Mouse (Mus musculus) brain, adult 2 months (tissue): ENCODE results near the gene Clptm1.
"Not testable (repeated sequence)": the region's sequence is repeated elsewhere in the genome, so short reads cannot be mapped to it uniquely, and the experiment has no call there.

ENCODE experiments used
- DNase-seq: peaks from one replicate; pipeline ENCODE4 v3.0.0; 2011; ENCODE audit warnings: low read depth, low spot score

Gene Clptm1

DNA sequence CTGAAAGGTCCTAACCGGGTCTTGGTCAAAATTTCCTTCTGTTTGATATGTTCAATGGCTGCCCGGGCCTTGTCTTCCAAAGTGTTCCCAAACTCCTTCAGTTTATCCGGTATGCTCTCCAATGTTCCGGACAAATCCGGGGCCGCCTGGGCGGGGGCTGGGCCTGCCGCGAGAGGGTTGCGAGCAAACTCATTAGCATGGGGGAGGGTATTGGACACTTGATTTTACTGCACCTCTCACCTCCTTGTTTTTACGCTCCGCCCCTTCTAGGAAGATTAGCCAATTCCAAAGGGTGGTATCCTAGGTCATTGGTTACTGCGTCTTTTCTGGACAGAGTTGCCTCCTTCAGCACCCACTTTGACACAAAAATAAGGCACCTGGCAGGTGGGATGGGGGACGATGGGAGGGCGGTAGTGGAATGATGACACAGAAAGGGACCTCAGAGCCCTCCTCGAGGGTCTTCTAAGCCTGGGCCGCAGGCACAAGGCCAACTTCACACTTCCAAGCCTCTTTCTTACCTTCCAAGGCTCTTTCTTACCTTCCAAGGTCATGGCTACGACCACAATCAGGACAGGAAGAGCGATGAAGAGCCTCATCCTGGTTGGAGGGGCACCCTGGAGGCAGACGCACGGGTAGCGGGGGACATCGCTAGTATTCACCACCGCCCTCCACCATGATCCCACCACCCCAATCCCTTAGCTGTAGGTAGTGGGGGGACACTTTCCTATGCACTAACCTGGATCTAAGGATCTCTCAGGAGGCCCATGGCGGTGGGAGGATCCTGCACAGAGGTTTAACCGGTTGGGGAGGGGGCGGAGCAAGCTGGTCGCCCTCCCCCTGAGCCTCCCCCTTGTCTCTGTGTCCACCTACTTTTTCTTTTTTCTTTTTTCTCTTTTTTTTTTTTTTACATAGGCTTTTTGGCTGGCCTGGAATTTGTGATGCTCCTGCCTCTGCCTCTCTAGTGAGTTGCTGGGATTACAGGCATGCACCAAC lies 27.3 kb upstream of the Clptm1 start, which contains the start of gene Apoc1:
TSS of gene Apoc1 (minus strand) at position 788 of the 993 bp plus-strand sequence.
- no peak for DNase-seq

DNA sequence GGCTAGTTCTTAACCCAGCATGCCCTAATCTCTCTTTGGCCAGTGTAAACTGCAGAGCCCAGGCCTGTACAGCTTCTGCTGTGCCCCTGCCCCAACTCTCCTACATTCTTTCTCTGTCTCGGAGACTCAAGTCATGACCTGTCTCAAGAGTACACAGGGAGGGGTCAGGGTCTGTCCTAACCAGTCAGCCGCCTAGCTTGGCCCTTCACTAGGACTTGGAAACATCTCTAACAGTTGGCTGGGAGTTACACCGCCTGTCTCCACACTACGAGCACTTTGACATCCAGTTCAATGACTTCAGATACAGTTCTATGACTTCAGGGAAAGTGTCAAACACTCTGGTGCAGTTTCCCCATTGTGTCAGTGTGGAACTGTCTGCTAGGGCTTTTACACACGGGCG lies 26.6 kb upstream of the Clptm1 start:
- no peak for DNase-seq

DNA sequence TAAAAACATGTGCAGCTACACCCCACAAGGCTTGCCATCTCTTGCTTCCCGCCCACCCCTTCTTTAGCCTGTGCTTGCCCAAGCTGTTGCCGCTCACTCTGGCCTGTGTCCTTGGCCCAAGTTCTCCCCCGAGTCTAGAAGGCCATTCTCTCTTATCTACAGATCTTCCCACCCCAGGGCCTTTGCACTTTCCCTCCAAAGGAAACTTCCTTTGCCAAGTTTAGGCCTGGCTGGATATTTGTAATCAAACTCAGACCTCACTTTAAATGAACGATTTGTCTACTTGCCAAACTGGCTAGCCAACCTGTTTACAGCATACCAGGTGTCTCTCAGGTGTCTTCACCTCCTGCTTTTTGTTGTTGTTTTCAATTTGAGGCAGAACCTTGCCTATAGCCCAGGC lies 26.0 kb upstream of the Clptm1 start:
- DNase-seq = no peak

DNA sequence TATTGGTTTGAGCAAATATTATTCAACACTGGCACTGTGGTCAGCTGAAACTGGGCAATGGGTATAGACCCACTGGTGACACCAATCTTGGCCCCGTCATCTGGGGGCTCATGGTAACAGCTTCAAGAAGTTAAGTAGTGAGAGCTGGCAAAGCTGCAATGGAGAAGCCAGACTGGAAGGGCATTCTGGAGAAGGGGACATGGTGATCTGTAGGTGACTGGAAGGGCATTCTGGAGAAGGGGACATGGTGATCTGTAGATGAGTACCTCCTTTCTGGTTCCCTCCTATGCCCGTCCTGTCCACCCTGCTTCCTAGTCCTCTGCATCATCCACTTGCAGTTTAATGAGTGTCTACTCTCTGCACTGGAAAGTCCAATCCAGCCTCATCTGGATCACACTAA lies 23.8 kb upstream of the Clptm1 start:
- DNase-seq = no peak

DNA sequence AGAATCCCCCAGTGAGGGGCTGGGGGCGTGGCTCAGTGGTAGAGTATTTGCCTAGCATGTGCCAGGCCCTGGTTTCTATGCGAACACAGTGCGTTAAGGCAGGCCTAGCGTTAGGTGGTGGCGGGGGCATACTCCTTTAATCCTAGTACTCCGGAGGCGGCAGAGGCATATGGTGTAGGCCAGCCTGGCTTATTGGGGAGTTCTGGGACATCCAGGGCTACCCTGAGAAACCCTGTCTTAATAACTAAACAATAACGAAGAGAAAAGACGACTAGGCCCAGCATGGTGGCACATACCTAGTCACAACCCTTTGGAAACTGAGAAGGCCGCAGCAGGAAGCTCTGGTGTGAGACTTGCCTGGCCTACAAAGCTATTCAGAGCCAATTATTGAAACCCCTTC lies 23.3 kb upstream of the Clptm1 start:
- no peak for DNase-seq

DNA sequence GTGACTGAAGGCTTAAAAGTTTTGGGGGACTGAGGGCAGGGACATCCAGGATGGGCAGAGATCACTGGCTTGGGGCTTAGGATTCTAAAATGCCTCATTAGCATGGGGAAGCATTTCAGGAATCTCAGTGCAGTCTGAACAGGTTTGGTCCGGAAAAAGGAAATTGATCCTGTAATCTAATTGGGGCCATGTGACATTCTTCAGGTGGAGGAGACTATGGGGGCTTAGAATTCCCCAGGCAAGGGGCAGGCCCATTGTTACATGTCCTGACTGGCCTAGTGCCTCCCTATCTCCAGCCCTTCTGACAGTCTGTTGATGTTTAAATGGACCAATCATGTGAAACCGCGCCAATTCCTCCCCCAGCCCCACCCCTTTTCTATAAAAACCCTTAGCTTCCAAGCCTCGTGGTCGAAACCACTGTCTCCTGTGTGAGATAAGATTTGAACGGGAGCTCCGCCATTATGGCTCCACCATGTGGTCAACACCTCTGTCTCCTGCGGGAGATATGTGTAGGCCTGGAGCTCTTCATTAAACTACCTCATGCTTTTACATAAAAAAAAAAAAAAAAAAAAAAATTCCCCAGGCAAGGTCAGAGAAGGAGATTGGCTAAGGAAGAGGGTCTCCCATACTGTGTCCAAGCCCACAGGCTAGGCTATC lies 22.2 kb upstream of the Clptm1 start:
- not testable (repeated sequence) for DNase-seq

DNA sequence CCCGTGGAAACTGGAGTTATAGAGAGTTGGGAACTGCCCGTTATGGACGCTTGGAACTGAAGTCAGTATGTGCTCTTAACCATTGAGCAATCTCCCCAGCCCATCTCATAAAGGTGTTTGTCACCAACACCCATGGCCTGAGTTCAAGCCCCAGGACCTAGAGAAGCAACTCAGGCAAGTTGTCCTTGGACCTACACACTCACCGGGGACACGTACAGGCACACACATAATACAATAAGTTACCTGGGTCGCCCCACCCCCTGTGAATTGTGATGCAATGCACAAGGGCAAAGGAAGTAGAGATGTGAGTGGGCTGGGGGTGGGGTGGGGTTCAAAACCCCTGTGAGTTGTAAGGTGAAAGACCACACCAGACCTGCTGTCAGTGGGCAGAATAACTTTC lies 21.7 kb upstream of the Clptm1 start:
- no peak for DNase-seq

DNA sequence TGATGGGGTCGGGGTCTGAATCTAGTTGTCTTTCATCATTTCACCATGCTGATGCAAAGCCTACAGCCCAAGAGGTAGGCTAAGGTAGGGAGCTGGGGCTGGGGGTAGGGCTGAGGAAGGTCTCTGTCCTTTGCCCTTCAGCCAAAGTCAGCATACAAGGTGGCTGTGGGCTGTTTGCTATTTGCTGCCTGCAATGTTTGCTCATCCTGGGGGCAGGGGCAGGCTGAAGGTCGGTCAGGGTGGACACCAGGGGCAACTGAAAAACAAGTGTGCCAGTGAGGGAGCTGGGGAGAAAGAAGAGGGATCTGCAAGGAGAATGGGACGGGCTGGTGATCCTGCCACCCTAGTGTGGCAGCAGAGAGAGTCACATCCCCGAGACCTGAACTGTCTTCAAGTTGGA lies 20.5 kb upstream of the Clptm1 start:
- no peak for DNase-seq

DNA sequence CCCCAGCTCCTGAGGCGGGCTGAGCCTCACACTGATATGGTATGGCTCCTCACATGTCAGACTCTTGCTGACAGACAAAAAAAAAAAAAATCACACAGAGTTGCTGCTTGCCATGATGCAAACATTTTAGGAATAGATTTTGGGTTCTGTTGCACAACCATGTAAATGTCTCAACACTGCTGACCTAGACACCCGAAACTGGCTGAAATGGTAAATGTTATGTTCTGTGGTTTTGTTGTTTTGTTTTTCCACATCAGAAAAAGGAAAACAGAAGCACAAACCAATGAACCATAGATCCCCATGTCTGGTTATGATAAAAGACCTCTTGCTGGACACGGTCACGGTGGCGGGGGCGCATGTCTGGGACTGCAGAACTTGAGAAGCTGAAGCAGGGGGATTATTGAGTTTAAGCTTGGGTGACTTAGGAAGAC lies 19.0 kb upstream of the Clptm1 start:
- DNase-seq = no peak

DNA sequence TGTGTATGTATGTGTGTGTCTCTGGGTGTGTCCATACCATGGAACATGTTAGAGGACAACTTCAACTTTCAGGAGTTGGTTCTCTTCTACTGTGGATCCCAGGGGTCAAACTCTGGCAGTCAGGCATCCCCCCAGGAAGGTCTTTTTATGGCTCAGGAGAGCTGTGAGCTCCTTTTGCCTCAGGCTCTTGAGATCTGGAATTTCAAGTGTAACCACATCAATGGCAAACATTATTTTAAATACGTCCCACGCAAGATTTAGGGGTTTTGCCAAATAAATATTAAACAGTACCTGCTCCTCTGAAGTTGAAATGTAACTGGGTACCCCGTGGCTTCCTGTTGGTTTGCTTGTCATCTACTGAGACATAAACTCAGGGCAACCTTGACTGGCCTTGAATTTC lies 18.1 kb upstream of the Clptm1 start:
- no peak for DNase-seq

DNA sequence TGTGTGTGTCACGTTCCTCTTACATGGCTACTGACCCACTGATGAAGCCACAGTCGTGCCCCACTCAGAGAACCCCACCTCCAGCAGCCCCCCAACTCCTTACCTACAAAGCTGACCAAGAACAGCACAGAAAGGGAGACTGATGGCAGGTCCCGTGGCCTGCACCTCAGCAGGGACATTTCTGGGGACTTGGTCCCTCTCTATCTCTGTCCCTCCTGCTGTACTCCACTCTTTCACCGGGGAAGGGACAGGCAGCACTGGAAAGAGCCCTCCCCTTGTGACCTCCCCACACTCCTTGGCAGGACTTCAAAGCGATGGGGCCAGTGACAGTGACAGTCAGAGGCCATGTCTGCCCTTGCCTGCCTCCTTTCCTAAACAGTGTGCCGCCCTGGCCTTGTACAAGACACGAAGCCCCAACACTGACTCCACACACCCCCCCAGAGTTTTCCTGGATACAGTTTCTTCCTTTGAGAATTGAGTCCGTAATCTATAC lies 16.4 kb upstream of the Clptm1 start, which contains the start of the genes Gm44805 and Apoc4:
TSS of gene Gm44805 (minus strand) at position 222 of the 493 bp plus-strand sequence.
TSS of gene Apoc4 (minus strand) at position 278 of the 493 bp plus-strand sequence.
- DNase-seq = no peak

DNA sequence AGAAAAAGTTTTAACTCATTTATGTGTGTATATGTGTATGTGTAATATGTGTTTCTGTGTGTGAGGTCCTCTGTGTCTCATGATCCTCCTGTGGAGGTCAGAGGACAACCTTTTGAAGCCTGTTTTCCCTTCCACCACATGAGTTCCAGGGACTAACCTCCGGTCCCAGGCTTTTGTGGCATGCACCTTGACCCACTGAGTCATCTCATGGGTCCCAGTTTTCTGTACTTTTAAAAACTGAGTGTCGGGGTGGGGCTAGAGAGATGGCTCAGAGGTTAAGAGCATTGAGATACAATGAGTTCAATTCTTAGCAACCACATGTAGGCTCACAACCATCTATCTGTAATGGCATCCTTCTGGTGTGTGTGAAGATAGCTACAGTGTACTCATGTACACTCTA lies 15.9 kb upstream of the Clptm1 start:
- no peak for DNase-seq

DNA sequence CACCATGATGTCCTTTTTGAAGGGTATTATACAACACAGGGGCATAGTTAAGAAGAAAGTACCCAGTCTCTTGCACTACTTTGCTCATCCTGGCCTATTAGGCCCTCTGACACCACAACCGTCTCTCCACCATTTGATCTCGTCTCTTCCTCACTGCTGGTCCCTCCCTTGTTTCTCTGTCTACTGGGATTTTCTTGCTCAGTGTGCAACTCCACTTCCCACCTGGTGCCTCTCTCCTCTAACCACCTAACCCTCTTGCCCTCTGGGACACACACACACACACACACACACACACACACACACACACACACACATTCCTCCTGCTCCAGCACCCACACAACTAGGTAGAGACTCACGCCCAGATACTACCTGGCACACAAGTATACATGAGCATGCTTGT lies 14.1 kb upstream of the Clptm1 start:
- no peak for DNase-seq

DNA sequence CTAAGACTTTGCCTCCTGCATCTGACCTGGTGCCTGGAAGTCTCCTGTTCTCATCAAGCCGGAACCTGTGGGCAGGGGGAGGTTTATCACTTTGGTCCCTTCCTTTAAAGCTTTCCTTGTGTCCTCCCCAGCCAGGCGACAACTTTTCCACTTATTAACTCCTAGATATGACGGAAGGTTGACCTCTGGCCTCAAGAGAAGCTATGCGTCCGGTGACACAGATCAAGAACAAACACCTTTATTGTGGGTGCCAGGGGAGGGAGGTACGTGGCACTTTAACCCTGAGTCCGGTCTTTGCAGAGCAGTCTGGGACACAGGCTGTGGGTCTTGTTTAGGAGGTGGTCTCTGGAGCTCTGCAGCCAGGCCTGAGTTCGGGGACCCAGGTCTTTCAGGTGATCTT lies 13.0 kb upstream of the Clptm1 start, which contains the start of gene Apoc2:
TSS of gene Apoc2 (minus strand) at position 70 of the 400 bp plus-strand sequence.
- DNase-seq = no peak

DNA sequence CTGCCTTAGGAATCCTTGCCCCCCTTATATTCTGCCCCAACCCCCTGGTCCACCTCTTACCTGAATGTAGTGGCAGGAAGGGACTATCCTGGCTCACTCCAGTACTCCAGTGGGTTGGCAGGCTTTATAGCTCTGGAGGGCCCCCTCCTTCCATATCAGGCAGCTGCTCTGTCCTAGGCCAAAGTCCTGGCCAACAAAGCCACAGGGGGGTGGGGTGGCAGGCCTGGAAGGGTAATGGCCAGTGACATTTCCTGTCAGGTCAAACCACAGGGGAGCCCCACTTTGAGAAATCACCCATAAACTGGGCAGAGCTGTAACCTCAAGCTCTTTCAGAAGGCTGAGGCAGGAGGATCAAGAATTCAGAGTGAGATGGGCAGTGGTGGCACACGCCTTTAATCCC lies 11.8 kb upstream of the Clptm1 start:
- no peak for DNase-seq

DNA sequence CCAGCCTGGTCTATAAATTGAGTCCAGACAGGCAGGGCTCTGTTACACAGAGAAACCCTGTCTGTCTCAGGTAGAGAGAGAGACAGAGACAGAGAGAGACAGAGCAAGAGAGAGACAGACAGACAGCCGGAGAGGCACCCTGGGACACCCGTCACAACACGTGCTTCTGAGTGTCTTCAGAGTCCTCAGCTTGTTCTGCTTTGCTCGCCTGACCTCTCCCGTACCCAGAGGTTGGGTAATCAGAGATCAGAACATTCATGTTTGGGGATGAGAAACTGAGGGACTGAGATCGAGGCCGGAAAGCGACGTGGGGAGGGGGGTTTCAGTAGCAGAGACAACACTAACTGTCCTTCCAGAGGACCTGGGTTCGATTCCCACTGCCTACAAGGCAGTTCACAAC lies 11.0 kb upstream of the Clptm1 start:
- no peak for DNase-seq

DNA sequence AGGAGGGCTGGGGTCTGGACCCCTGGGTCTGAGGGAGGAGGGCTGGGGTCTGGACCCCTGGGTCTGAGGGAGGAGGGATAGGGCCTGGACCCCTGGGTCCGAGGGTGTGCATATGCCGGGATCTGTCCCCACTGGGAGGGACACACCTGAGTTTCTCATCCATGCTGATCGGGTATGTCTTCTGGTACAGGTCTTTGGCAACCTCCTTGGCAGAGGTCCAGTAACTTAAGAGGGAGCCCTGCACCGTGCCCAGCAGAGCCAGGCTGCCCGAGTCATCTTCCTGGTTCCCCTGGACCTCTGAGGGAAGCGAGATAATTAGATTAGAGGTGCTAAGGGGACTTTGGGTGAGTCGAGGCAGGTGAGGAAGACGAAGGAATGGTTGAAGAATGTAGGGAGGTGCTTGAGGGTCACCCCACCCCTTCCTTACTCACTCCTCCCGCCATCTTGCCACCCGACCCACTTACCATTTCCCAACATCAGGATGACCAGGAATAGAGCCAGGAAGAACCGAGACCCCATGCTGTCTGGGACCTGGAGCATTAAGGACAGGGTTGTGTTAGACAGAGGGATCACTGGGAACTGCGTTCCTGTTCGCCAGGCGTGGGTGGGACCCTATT lies 8.4 kb upstream of the Clptm1 start:
- DNase-seq = no peak

DNA sequence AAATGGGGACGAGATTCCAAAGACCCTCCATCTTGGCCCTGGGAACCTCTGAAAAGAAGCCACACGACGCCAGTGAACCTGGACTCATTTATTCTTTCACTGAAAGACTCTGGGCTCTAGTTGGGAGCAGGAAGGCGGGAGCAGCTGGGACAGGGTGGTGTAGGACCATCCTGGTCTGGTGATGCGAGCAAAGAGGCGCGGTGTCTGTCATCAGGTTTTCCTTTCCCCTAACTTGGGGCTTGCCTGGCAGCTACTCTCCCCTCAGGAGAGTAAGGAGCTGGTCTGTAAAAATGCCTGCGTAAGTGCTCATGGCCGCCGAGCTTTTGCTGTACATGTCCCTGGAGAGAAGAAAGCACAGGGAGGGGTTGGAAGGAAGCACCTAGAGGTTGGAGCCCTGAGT lies 6.7 kb upstream of the Clptm1 start:
- no peak for DNase-seq

DNA sequence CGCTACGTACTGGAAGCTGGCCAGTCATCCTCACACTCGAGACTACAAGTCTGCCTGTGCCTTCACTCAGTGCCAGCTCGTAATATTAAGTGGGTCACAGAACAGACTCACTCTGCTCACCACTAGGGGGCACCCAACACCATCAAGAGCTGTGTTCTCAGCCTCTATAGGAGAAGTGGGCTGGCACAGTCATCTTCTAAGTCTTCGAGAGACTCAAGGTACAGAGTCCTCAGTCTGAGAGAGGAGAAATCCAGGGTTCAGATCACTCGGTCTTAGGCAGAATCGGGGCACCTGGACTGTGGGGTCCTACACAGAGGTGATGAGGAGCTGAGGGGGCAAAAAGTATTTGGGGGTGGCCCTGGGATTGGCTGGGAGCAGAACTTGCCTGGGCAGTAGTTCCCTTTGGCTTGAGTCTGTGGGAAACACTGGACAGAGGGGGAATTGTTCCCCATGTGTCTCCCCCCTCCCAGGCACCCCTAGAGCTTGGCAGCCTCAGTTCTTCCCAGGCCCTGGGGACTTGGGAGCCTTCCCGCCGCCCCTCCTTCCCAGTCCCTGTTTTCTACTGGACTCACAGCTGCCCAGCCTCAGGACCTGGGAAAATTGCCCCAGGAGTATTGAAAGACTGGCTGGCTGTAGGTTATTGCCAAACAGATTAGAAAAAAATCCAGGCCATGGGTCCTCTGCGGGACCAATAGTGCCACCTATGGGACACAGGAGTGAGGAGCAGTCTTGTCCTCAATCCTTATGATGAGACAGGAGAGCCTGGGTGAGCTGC lies 4.3 kb upstream of the Clptm1 start:
- DNase-seq = peak; percentile 98

DNA sequence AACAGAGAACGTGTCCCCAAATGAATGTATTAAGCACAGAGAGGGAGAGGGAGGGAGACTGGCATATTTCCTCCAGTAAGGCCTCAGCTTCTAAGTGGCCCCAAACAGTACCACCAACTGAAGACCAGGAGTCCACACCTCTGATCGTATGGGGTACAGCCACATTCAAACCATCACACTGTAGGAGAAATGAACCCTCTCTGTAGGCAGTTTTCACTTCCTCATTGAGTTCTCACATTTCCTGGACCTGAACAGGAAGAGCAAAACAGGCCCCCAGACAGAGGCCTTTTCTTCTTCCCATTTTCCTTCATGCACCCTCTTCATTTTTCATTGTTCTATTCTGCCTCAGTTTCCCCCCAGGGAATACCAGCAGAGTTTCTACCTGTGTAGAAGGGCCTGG lies 2.6 kb upstream of the Clptm1 start:
- DNase-seq = no peak

DNA sequence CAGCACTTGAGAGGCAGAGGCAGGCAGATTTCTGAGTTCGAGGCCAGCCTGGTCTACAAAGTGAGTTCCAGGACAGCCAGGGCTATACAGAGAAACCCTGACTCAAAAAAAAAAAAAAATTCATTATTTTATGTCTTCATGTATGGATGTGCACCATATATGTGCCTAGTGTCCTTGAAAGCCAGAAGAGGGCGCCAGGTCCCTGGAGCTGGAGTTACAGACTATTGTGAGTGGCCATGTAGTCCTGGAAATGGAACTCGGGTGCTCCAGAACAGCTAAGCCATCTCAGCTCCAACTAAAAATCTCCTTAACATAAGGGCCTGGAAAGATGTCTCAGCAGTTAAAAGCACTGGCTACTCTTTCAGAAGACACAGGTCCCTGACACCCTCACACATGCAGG lies 1.9 kb upstream of the Clptm1 start:
- no peak for DNase-seq
